Mouse (Mus musculus): Measurements from ENCODE around the gene Nhej1.

DNA sequence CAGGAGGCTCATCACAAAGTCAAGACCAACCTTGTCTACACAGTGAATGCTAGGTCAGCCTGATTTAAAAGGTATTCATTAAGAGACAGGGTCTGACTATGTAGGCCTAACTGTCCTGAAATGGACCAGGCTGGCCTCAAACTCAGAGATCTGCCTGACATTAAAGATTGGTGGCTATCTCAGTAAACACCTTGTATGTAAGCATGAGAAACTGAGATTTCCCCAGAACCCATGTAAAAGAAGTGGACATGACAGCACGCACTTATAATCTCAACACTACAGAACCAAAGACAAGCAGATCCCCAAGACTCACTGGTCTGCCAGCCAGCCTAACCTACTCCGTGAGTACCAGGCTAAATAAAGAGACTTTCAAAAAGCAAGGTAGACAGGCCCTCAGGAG is 13.4 kb upstream of the Nhej1 start:
- TF ChIP-seq POLR2A (IDR thresholded peaks at IDR 0.05; ENCODE audit: borderline replicate concordance, low read depth, low read length) (no peak), CTCF (IDR thresholded peaks at IDR 0.05; ENCODE audit: low read depth, low read length) (no peak)

Data from bone marrow macrophage, adult 2 months (primary cell).